Mouse (Mus musculus): Measurements from ENCODE around the gene Prokr1. TPM values are rescaled to one million over a fixed set of nuclear protein-coding genes. Genes with fewer than 3 reads are reported as not detected.
A peak's percentile ranks its signal among the peaks of the same experiment; 100 is the strongest.
"Not testable (repeated sequence)": the region's sequence is repeated elsewhere in the genome, so short reads cannot be mapped to it uniquely, and the experiment has no call there.

Prokr1 gene
- 0.36 TPM for polyA plus RNA-seq (2012; fragmentation: generic; extraction: Trizol)
- long read RNA-seq, experiment 1, partial matches to known transcripts = 1 of 2 reads
- long read RNA-seq, experiment 1, other reads (novel, unspliced or antisense) = 1 of 2 reads
- long read RNA-seq, experiment 2, full-length matches to known transcripts = 7 of 8 reads
- long read RNA-seq, experiment 2, partial matches to known transcripts = 0 of 8 reads
- long read RNA-seq, experiment 2, other reads (novel, unspliced or antisense) = 1 of 8 reads

GRCm38 (mm10) chr6:87590394-87591281 lies at the start of gene Prokr1:
Gene Prokr1 (minus strand): TSS chr6:87590743.
- peak within 1 kb of the TSS; percentile 44 for H3ac ChIP-seq (ENCODE audit: control insufficient read depth, insufficient read length, low read depth)
- TF ChIP-seq CEBPB (IDR thresholded peaks at IDR 0.05; ENCODE audit: low read depth) (no peak), MYOD1 (IDR thresholded peaks at IDR 0.05; ENCODE audit: control insufficient read depth, insufficient read length, low read depth) (no peak), USF1 (IDR thresholded peaks at IDR 0.05; ENCODE audit: low read depth) (no peak), MYOG (IDR thresholded peaks at IDR 0.05; ENCODE audit: control insufficient read depth, extremely low read depth, insufficient read length) (no peak), FOSL1 (IDR thresholded peaks at IDR 0.05; ENCODE audit: insufficient read depth, low read length, poor library complexity, severe bottlenecking) (no peak), CTCF (IDR thresholded peaks at IDR 0.05; ENCODE audit: control insufficient read depth, insufficient read depth, insufficient read length) (no peak), MAX (IDR thresholded peaks at IDR 0.05) (no peak)
- H3K27me3 ChIP-seq (ENCODE audit: control insufficient read depth, insufficient read depth, insufficient read length) = no peaks in the 10 kb centered on the region
- no peaks in the 10 kb centered on the region for H3K36me3 ChIP-seq (ENCODE audit: control insufficient read depth, insufficient read depth)
- no peaks in the 10 kb centered on the region for H3K79me3 ChIP-seq (ENCODE audit: low read depth)
- H3K4me3 ChIP-seq (ENCODE audit: insufficient read depth, poor library complexity, severe bottlenecking) = peak within 1 kb of the TSS; percentile 6
- H3K79me2 ChIP-seq (ENCODE audit: control insufficient read depth, insufficient read depth) = no peaks in the 10 kb centered on the region

- Histone ChIP-seq H3K27me3 (ENCODE audit: control insufficient read depth, insufficient read depth, insufficient read length) (no peaks in the 10 kb centered on the region), H3K79me2 (ENCODE audit: control insufficient read depth, insufficient read depth) (no peaks in the 10 kb centered on the region), H3K4me3 (ENCODE audit: insufficient read depth, poor library complexity, severe bottlenecking) (no peak overlapping the region), H3K79me3 (ENCODE audit: low read depth) (no peaks in the 10 kb centered on the region), H3K36me3 (ENCODE audit: control insufficient read depth, insufficient read depth) (no peaks in the 10 kb centered on the region), H3ac (ENCODE audit: control insufficient read depth, insufficient read length, low read depth) (no peak overlapping the region)
- no peak for TF ChIP-seq CTCF (IDR thresholded peaks at IDR 0.05; ENCODE audit: control insufficient read depth, insufficient read depth, insufficient read length)
These were observed 47.7 kb upstream of the Prokr1 start for GRCm38 (mm10) chr6:87638134-87638660.

- Histone ChIP-seq H3ac (ENCODE audit: control insufficient read depth, insufficient read length, low read depth) (no peak overlapping the region), H3K79me2 (ENCODE audit: control insufficient read depth, insufficient read depth) (no peaks in the 10 kb centered on the region), H3K79me3 (ENCODE audit: low read depth) (no peaks in the 10 kb centered on the region), H3K4me3 (ENCODE audit: insufficient read depth, poor library complexity, severe bottlenecking) (no peak overlapping the region), H3K36me3 (ENCODE audit: control insufficient read depth, insufficient read depth) (no peaks in the 10 kb centered on the region), H3K27me3 (ENCODE audit: control insufficient read depth, insufficient read depth, insufficient read length) (no peaks in the 10 kb centered on the region)
- TF ChIP-seq MYOD1 (IDR thresholded peaks at IDR 0.05; ENCODE audit: control insufficient read depth, insufficient read length, low read depth) = no peak
- TF ChIP-seq FOSL1 (IDR thresholded peaks at IDR 0.05; ENCODE audit: insufficient read depth, low read length, poor library complexity, severe bottlenecking) = no peak
- TF ChIP-seq MAX (IDR thresholded peaks at IDR 0.05) = no peak
- no peak for TF ChIP-seq MYOG (IDR thresholded peaks at IDR 0.05; ENCODE audit: control insufficient read depth, extremely low read depth, insufficient read length)
- TF ChIP-seq CTCF (IDR thresholded peaks at IDR 0.05; ENCODE audit: control insufficient read depth, insufficient read depth, insufficient read length) = no peak
- TF ChIP-seq CEBPB (IDR thresholded peaks at IDR 0.05; ENCODE audit: low read depth) = no peak
- no peak for TF ChIP-seq USF1 (IDR thresholded peaks at IDR 0.05; ENCODE audit: low read depth)
These were observed 41.6 kb upstream of the Prokr1 start for GRCm38 (mm10) chr6:87632176-87632575.

- not testable (repeated sequence) for H3K4me3 ChIP-seq (ENCODE audit: insufficient read depth, poor library complexity, severe bottlenecking); H3ac ChIP-seq (ENCODE audit: control insufficient read depth, insufficient read length, low read depth); H3K79me2 ChIP-seq (ENCODE audit: control insufficient read depth, insufficient read depth); H3K36me3 ChIP-seq (ENCODE audit: control insufficient read depth, insufficient read depth); H3K79me3 ChIP-seq (ENCODE audit: low read depth); H3K27me3 ChIP-seq (ENCODE audit: control insufficient read depth, insufficient read depth, insufficient read length)
These were observed 38.4 kb upstream of the Prokr1 start for GRCm38 (mm10) chr6:87628936-87629335.

- no peak overlapping the region for H3K4me3 ChIP-seq (ENCODE audit: insufficient read depth, poor library complexity, severe bottlenecking)
- no peaks in the 10 kb centered on the region for H3K36me3 ChIP-seq (ENCODE audit: control insufficient read depth, insufficient read depth)
- H3K79me3 ChIP-seq (ENCODE audit: low read depth) = no peaks in the 10 kb centered on the region
- no peaks in the 10 kb centered on the region for H3K27me3 ChIP-seq (ENCODE audit: control insufficient read depth, insufficient read depth, insufficient read length)
- H3K79me2 ChIP-seq (ENCODE audit: control insufficient read depth, insufficient read depth) = no peaks in the 10 kb centered on the region
- no peak overlapping the region for H3ac ChIP-seq (ENCODE audit: control insufficient read depth, insufficient read length, low read depth)
- TF ChIP-seq USF1 (IDR thresholded peaks at IDR 0.05; ENCODE audit: low read depth) = no peak
These were observed 32.6 kb upstream of the Prokr1 start for GRCm38 (mm10) chr6:87623151-87623550.

- Histone ChIP-seq H3K4me3 (ENCODE audit: insufficient read depth, poor library complexity, severe bottlenecking) (no peak overlapping the region), H3K79me3 (ENCODE audit: low read depth) (no peaks in the 10 kb centered on the region), H3K27me3 (ENCODE audit: control insufficient read depth, insufficient read depth, insufficient read length) (peaks cover 3% of the 10 kb centered on the region), H3K79me2 (ENCODE audit: control insufficient read depth, insufficient read depth) (no peaks in the 10 kb centered on the region), H3ac (ENCODE audit: control insufficient read depth, insufficient read length, low read depth) (no peak overlapping the region), H3K36me3 (ENCODE audit: control insufficient read depth, insufficient read depth) (no peaks in the 10 kb centered on the region)
- TF ChIP-seq FOSL1 (IDR thresholded peaks at IDR 0.05; ENCODE audit: insufficient read depth, low read length, poor library complexity, severe bottlenecking) (no peak), CEBPB (IDR thresholded peaks at IDR 0.05; ENCODE audit: low read depth) (no peak), MAX (IDR thresholded peaks at IDR 0.05) (no peak), USF1 (IDR thresholded peaks at IDR 0.05; ENCODE audit: low read depth) (no peak), MYOD1 (IDR thresholded peaks at IDR 0.05; ENCODE audit: control insufficient read depth, insufficient read length, low read depth) (no peak), CTCF (IDR thresholded peaks at IDR 0.05; ENCODE audit: control insufficient read depth, insufficient read depth, insufficient read length) (no peak), MYOG (IDR thresholded peaks at IDR 0.05; ENCODE audit: control insufficient read depth, extremely low read depth, insufficient read length) (no peak)
These were observed 30.7 kb upstream of the Prokr1 start for GRCm38 (mm10) chr6:87621281-87621680.

Measured in C2C12 (cell line).